8 mouse cellular contexts compared by ENCODE assay signal in genomic region chr3:121389860-121390530, GRCm38 (mm10). TPM values are rescaled to one million over a fixed set of nuclear protein-coding genes. Genes with fewer than 3 reads are reported as not detected.
DNase-seq lines count a peak whose midpoint lies in the region; ATAC-seq lines count a peak whose summit lies in the region.

No protein-coding gene starts in this region.

- H3K27ac ChIP-seq in forebrain, embryonic 10.5 days = peak overlapping the region; percentile 67
- 0 out of 2 replicates have a peak overlapping the region, but pooled peaks have one; percentile 0 for H3K27ac ChIP-seq in hindbrain, embryonic 16.5 days (ENCODE audit: low read depth, low read length)
- H3K27ac ChIP-seq in lung, embryonic 15.5 days = peak overlapping the region; percentile 68

- peak overlapping the region; percentile 24 for H3K4me2 ChIP-seq in hindbrain, embryonic 16.5 days (ENCODE audit: low read length)
- peak overlapping the region; percentile 43 for H3K4me2 ChIP-seq in lung, embryonic 15.5 days

- peak overlapping the region; percentile 26; the same call in 1 of the 2 replicates for H3K4me3 ChIP-seq in forebrain, embryonic 10.5 days
- no peak overlapping the region; the same call in 1 of the 2 replicates for H3K4me3 ChIP-seq in hindbrain, embryonic 16.5 days (ENCODE audit: low read length)
- H3K4me3 ChIP-seq in lung, embryonic 15.5 days = no peak overlapping the region

- ATAC-seq in hindbrain, embryonic 16.5 days = peak; percentile 80
- peak; percentile 79 for ATAC-seq in lung, embryonic 15.5 days (ENCODE audit: borderline replicate concordance, extremely low read depth, low FRiP score, low TSS enrichment)
- no peak for ATAC-seq in granulocyte monocyte progenitor cell, adult 5-6 weeks (replicated peaks; ENCODE audit: poor library complexity, severe bottlenecking)

- H3K4me1 ChIP-seq in forebrain, embryonic 10.5 days = peaks cover 21% of the 10 kb centered on the region
- peaks cover 10% of the 10 kb centered on the region for H3K4me1 ChIP-seq in hindbrain, embryonic 16.5 days (ENCODE audit: control insufficient read depth, insufficient read depth, low read depth, low read length)
- H3K4me1 ChIP-seq in lung, embryonic 15.5 days = peaks cover 17% of the 10 kb centered on the region

- H3K36me3 ChIP-seq in forebrain, embryonic 10.5 days (replicated peaks) = no peaks in the 10 kb centered on the region
- no peaks in the 10 kb centered on the region for H3K36me3 ChIP-seq in hindbrain, embryonic 16.5 days (ENCODE audit: control insufficient read depth, insufficient read depth, low read length)
- H3K36me3 ChIP-seq in lung, embryonic 15.5 days = no peaks in the 10 kb centered on the region

- no peaks in the 10 kb centered on the region for H3K9me3 ChIP-seq in forebrain, embryonic 10.5 days
- H3K9me3 ChIP-seq in hindbrain, embryonic 16.5 days (ENCODE audit: control insufficient read depth, low read length) = no peaks in the 10 kb centered on the region
- no peaks in the 10 kb centered on the region for H3K9me3 ChIP-seq in lung, embryonic 15.5 days

- DNase-seq in right cerebral cortex, adult 18-20 months = peak; percentile 23
- no peak for DNase-seq in right cerebral cortex, postnatal 25 days
- DNase-seq in forebrain, embryonic 10.5 days (ENCODE audit: extremely low spot score, low spot score) = no peak
- peak; percentile 36 for DNase-seq in retina, postnatal 7 days (ENCODE audit: low read depth, low spot score)
- no peak for DNase-seq in urinary bladder, postnatal 4 days (ENCODE audit: low spot score in 2 of 2)

- H3K27me3 ChIP-seq in forebrain, embryonic 10.5 days (ENCODE audit: poor library complexity, severe bottlenecking) = no peaks in the 10 kb centered on the region
- no peaks in the 10 kb centered on the region for H3K27me3 ChIP-seq in hindbrain, embryonic 16.5 days (replicated peaks; ENCODE audit: control insufficient read depth, insufficient read depth, low read length)
- H3K27me3 ChIP-seq in lung, embryonic 15.5 days = no peaks in the 10 kb centered on the region

- WGBS in forebrain, embryonic 10.5 days = 35% methylated on average over 17 of the region's 17 CpGs
- 12% methylated on average over 17 of the region's 17 CpGs for WGBS in hindbrain, embryonic 16.5 days
- 10% methylated on average over 17 of the region's 17 CpGs for WGBS in lung, embryonic 15.5 days

- no peak overlapping the region for H3K9ac ChIP-seq in hindbrain, embryonic 16.5 days (ENCODE audit: low read depth, low read length)
- H3K9ac ChIP-seq in lung, embryonic 15.5 days = no peak overlapping the region

RNA-seq across cellular contexts. Expression of gene Cnn3, which starts 36.3 kb away (rescaled TPM):
- 843 and 904 TPM in 2 replicates for polyA plus RNA-seq in forebrain, embryonic 10.5 days (2016; fragmentation: Nextera tagmentation; extraction: Ambion mirVana)
- 395 and 417 TPM in 2 replicates for polyA plus RNA-seq in hindbrain, embryonic 16.5 days (2015; fragmentation: Nextera tagmentation; extraction: Ambion mirVana)
- 627 and 632 TPM in 2 replicates for polyA plus RNA-seq in lung, embryonic 15.5 days (2015; fragmentation: Nextera tagmentation; extraction: Ambion mirVana)
- total RNA-seq in granulocyte monocyte progenitor cell, adult 5-6 weeks (2014; fragmentation: Nextera tagmentation) = 34.5 and 37.7 TPM in 2 replicates
- 24.6 and 28.0 TPM in 2 replicates for total RNA-seq in granulocyte monocyte progenitor cell, adult 5-6 weeks (2017)

Comparison
In these comparisons a context has a peak if more than half of its experiments do, and no peak if none do; other contexts are left out.
1. DNase-seq: peak in right cerebral cortex, adult 18-20 months (single experiment) and retina, postnatal 7 days (single experiment); none in right cerebral cortex, postnatal 25 days (single experiment), forebrain, embryonic 10.5 days (single experiment) and urinary bladder, postnatal 4 days (0 of 2).
2. H3K27ac ChIP-seq: peak in every context shown above with its lines; median percentile 68 in lung, embryonic 15.5 days; 67 in forebrain, embryonic 10.5 days; 0 in hindbrain, embryonic 16.5 days.